Mouse (Mus musculus) kidney, adult 2 months (tissue): Measurements from ENCODE around the gene Cldn14.

ENCODE experiments used
- CTCF ChIP-seq: fragments of 200-500 bp; conservative IDR thresholded peaks from 2 replicates; pipeline ENCODE4 v1.5.1; 2011; ENCODE audit warnings: low read depth, mild to moderate bottlenecking, control low read depth, low read length, moderate library complexity, mixed read lengths; ENCODE audit not compliant: insufficient read depth, insufficient read length
- POLR2A ChIP-seq: fragments of 200-500 bp; IDR thresholded peaks from one replicate; pipeline ENCODE4 v1.6.1; 2011; ENCODE audit warnings: low read depth, low read length, control low read depth

DNA sequence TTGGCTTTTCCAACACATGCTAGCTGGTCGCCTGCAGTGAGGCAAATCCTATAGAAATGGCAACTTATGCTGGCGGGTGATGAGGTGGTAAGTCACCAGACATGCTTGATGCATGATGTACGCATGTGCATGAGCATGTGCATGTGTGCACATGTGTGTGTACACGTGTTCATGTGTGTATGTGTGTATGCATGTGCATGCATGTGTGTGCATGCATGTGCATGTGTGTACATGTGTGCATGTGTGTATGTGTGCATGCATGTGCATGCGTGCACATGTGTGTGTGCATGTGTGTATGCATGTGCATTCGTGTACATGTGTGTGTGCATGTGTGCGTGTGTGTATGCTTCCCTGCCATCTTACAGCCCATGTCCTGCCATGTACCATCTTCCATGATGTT lies 28.6 kb upstream of the Cldn14 start:
- TF ChIP-seq POLR2A: no peak
- TF ChIP-seq CTCF: no peak
